Mouse (Mus musculus) midbrain, embryonic 15.5 days (tissue): ENCODE results near the gene Ubl4a. TPM values are rescaled to one million over a fixed set of nuclear protein-coding genes. Genes with fewer than 3 reads are reported as not detected.
"Not testable (repeated sequence)": the region's sequence is repeated elsewhere in the genome, so short reads cannot be mapped to it uniquely, and the experiment has no call there.

Source experiments
- ATAC-seq: fragments of 200-750 bp; cut with Nextera tagmentation; replicated peaks from 2 replicates; pipeline ENCODE4 v1.8.0; 2017; ENCODE audit warnings: moderate TSS enrichment
- H3K27ac ChIP-seq: fragments of 300-500 bp; sonication (generic); 2 replicates; pipeline ENCODE4 v1.5.1; 2015; ENCODE audit warnings: mild to moderate bottlenecking, inconsistent platforms
- H3K27me3 ChIP-seq: fragments of 300-500 bp; sonication (generic); replicated peaks from 2 replicates; pipeline ENCODE4 v1.6.1; 2015; ENCODE audit warnings: inconsistent platforms
- H3K36me3 ChIP-seq: fragments of 300-500 bp; sonication (generic); replicated peaks from 2 replicates; pipeline ENCODE4 v1.6.1; 2015; ENCODE audit warnings: inconsistent platforms
- H3K4me1 ChIP-seq: fragments of 300-500 bp; sonication (generic); 2 replicates; pipeline ENCODE4 v1.6.1; 2015; ENCODE audit warnings: inconsistent platforms
- H3K4me2 ChIP-seq: fragments of 300-500 bp; sonication (generic); 2 replicates; pipeline ENCODE4 v1.6.1; 2015; ENCODE audit warnings: inconsistent platforms, mild to moderate bottlenecking, moderate library complexity
- H3K4me3 ChIP-seq: fragments of 300-500 bp; sonication (generic); 2 replicates; pipeline ENCODE4 v1.5.1; 2015; ENCODE audit warnings: mild to moderate bottlenecking, inconsistent platforms
- H3K9ac ChIP-seq: fragments of 300-500 bp; sonication (generic); 2 replicates; pipeline ENCODE4 v1.6.1; 2015; ENCODE audit warnings: mild to moderate bottlenecking, inconsistent platforms
- H3K9me3 ChIP-seq: fragments of 300-500 bp; sonication (generic); 2 replicates; pipeline ENCODE4 v1.6.1; 2016; ENCODE audit warnings: inconsistent platforms
- WGBS: fragments of 180-500 bp; shearing (Covaris S2); methylation state at CpG from one replicate; pipeline ENCODE4 v1.1.7; 2015; ENCODE audit warnings: mixed read lengths; 5-methylcytosine and 5-hydroxymethylcytosine counted together
- polyA plus RNA-seq: library from polyadenylated mRNA; unstranded; fragments of >200 nt; fragmentation: Nextera tagmentation; extraction: Ambion mirVana; gene quantifications from 2 replicates; pipeline ENCODE4 v1.2.1, GENCODE M21; 2015

Ubl4a gene
- 67.1 and 71.1 TPM in 2 replicates for polyA plus RNA-seq

GRCm38 (mm10) chrX:74372888-74373549 lies at the start of gene Ubl4a, which contains the start of gene Slc10a3:
Gene Ubl4a (minus strand): TSS chrX:74373218.
Gene Slc10a3 (minus strand): TSS chrX:74373349.
- Histone ChIP-seq H3K36me3 (no peaks in the 10 kb centered on the region), H3K27me3 (no peaks in the 10 kb centered on the region), H3K9me3 (no peaks in the 10 kb centered on the region), H3K4me2 (peak within 1 kb of the TSS; percentile 71), H3K27ac (peak within 1 kb of the TSS; percentile 38; the same call in 1 of the 2 replicates), H3K9ac (peak within 1 kb of the TSS; percentile 41), H3K4me1 (peaks cover 5% of the 10 kb centered on the region; the same call in 1 of the 2 replicates), H3K4me3 (peak within 1 kb of the TSS; percentile 47)
- ATAC-seq, result peak; percentile 87
- WGBS, result 32% methylated on average over 32 of the region's 32 CpGs

DNA sequence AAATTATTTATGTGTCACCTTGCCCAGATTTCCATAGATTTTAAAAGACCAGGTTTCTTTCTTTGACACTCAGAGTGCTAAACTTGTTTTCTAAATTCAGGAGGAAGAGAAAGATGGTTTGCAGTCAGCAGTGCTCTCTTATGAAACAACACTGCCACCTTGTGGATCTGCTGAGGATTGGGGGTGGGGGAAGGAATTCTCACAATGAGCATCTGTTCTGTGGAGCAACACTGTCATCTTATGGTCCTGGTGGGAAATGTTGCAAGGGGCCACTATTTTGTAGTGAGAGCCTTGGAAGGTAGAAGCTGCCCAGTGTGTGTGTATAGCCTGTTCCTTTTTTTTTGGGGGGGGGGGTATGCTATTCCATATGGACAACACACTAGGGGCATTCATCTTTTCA lies 40.4 kb upstream of the Ubl4a start:
- H3K4me1 ChIP-seq, result no peaks in the 10 kb centered on the region
- H3K27ac ChIP-seq, result no peak overlapping the region
- no peaks in the 10 kb centered on the region for H3K36me3 ChIP-seq
- H3K4me3 ChIP-seq, result no peak overlapping the region
- no peaks in the 10 kb centered on the region for H3K9me3 ChIP-seq
- H3K9ac ChIP-seq, result no peak overlapping the region
- ATAC-seq, result peak; percentile 79
- no peaks in the 10 kb centered on the region for H3K27me3 ChIP-seq
- H3K4me2 ChIP-seq, result no peak overlapping the region

- H3K9ac ChIP-seq, result no peak overlapping the region
- no peak overlapping the region for H3K4me3 ChIP-seq
- no peak for ATAC-seq
- WGBS, result 31% methylated on average over 2 of the region's 2 CpGs
- H3K9me3 ChIP-seq, result no peaks in the 10 kb centered on the region
- no peaks in the 10 kb centered on the region for H3K36me3 ChIP-seq
- H3K4me1 ChIP-seq, result no peaks in the 10 kb centered on the region
- no peak overlapping the region for H3K27ac ChIP-seq
- H3K27me3 ChIP-seq, result no peaks in the 10 kb centered on the region
- no peak overlapping the region for H3K4me2 ChIP-seq
Observed at GRCm38 (mm10) chrX:74408340-74408739, 35.3 kb upstream of the Ubl4a start.

- H3K27me3 ChIP-seq, result no peaks in the 10 kb centered on the region
- no peak overlapping the region for H3K4me2 ChIP-seq
- no peak overlapping the region for H3K27ac ChIP-seq
- H3K4me3 ChIP-seq, result no peak overlapping the region
- WGBS, result 79% methylated on average over 3 of the region's 3 CpGs
- no peak overlapping the region for H3K9ac ChIP-seq
- no peaks in the 10 kb centered on the region for H3K36me3 ChIP-seq
- ATAC-seq, result no peak
- H3K4me1 ChIP-seq, result no peaks in the 10 kb centered on the region
- H3K9me3 ChIP-seq, result no peaks in the 10 kb centered on the region
Observed at GRCm38 (mm10) chrX:74400136-74400535, 27.1 kb upstream of the Ubl4a start.

- ATAC-seq, result peak; percentile 100
- peak within 1 kb of the TSS; percentile 47 for H3K4me3 ChIP-seq
- peak within 1 kb of the TSS; percentile 87 for H3K27ac ChIP-seq
- H3K9me3 ChIP-seq, result no peaks in the 10 kb centered on the region
- peak within 1 kb of the TSS; percentile 59 for H3K4me2 ChIP-seq
- H3K27me3 ChIP-seq, result no peaks in the 10 kb centered on the region
- no peaks in the 10 kb centered on the region for H3K36me3 ChIP-seq
- H3K4me1 ChIP-seq, result peaks cover 16% of the 10 kb centered on the region
- peak within 1 kb of the TSS; percentile 58 for H3K9ac ChIP-seq
- 23% methylated on average over 30 of the region's 30 CpGs for WGBS
Observed at GRCm38 (mm10) chrX:74392535-74393443, 19.8 kb upstream of the Ubl4a start, which contains the start of the genes Fam3a and Ikbkg. Gene Fam3a (minus strand): TSS chrX:74393272. Gene Ikbkg (plus strand): TSS chrX:74393290.

DNA sequence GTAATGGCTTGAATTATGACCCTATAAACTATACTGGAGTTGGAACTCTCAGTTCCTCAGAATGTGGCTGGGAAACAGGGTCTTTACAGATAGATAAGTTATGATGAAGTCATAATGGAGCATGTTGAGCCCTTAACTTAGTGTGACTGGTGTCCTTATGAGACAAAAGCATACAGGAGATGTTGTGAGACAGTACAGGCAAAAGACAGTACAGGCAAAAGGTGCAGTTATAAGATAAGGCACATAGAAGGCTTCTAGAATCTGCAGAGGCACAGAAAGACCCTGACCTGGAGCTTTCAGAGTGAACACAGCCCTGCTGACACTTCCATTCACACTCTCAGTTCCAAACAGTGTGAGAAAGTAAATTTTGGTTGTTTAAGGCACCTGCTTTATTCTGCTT lies 15.1 kb upstream of the Ubl4a start:
- Histone ChIP-seq H3K4me1 (peaks cover 11% of the 10 kb centered on the region), H3K9me3 (no peaks in the 10 kb centered on the region), H3K27ac (no peak overlapping the region)

DNA sequence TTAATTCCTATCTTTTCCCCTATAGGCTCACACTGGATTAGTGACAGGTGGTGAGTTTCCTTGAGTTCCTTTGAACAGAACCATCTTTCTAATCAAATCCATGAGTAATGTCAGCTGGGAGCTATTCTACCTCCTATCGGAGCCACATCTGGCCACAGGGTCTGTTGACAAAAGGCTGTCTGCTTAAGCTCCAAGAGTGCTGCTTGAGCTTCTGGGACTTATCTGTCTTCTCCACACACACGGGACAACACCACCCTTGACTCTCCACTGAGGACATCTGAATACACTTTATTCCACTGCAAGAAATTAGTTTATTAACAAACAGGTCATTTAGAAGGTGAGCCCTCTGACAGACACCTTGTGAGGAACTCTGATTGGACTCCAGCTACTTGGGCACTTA lies 11.4 kb upstream of the Ubl4a start:
- H3K27me3 ChIP-seq, result no peaks in the 10 kb centered on the region
- no peak overlapping the region for H3K27ac ChIP-seq
- H3K9me3 ChIP-seq, result no peaks in the 10 kb centered on the region
- H3K9ac ChIP-seq, result no peak overlapping the region
- no peak for ATAC-seq
- no peak overlapping the region for H3K4me2 ChIP-seq
- no peaks in the 10 kb centered on the region for H3K4me1 ChIP-seq
- no peak overlapping the region for H3K4me3 ChIP-seq
- 85% methylated on average over 2 of the region's 2 CpGs for WGBS
- no peaks in the 10 kb centered on the region for H3K36me3 ChIP-seq

More for the DNA sequence above, 15.1 kb upstream of the Ubl4a start:
- Histone ChIP-seq H3K4me3 (no peak overlapping the region), H3K4me2 (no peak overlapping the region), H3K9ac (no peak overlapping the region), H3K36me3 (no peaks in the 10 kb centered on the region), H3K27me3 (no peaks in the 10 kb centered on the region)
- ATAC-seq, result no peak

DNA sequence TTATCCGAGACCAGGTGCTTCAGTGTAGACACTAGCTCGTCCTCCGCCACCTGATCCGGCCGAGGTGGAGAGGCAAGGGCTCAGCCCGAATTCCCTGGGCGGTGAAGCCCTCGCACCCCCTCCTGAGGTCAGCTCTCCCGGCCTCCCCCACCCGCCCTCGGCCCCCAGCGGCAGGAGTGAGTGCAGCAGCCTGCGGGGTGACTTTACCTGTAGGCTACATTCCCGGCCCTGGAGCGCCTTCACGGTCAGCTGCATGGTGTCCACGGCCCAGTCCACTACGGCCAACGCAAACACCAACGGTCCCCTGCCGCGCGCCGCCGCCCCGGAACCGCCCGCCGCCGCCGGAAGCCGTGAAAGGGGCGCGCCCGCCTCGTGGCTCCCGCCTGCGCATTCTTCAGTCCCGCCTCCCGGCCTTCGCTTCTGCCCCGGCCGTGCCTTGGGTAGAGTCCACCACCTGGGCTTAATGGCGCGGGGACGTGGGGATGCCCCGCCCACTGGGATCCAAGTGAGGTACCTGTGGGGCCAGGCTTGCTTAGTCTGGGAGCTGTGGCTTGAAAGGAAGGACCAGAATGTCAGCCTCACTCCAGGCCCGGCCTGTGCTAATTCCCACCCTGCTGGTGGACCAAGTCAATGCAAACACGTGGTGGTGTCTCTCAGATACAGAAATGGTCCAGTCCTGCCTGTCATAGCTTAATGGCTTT lies 4.7 kb downstream of the Ubl4a start:
- 18% methylated on average over 49 of the region's 49 CpGs for WGBS
- Histone ChIP-seq H3K9ac (peak overlapping the region; percentile 71), H3K4me1 (peaks cover 11% of the 10 kb centered on the region), H3K4me3 (peak overlapping the region; percentile 57), H3K27ac (peak overlapping the region; percentile 82), H3K9me3 (no peaks in the 10 kb centered on the region), H3K4me2 (peak overlapping the region; percentile 65), H3K27me3 (no peaks in the 10 kb centered on the region), H3K36me3 (no peaks in the 10 kb centered on the region)
- peak; percentile 85 for ATAC-seq

GRCm38 (mm10) chrX:74367512-74367911 lies 5.5 kb downstream of the Ubl4a start:
- Histone ChIP-seq H3K36me3 (no peaks in the 10 kb centered on the region), H3K4me1 (peaks cover 11% of the 10 kb centered on the region), H3K27ac (no peak overlapping the region), H3K9me3 (no peaks in the 10 kb centered on the region), H3K9ac (peak overlapping the region; percentile 71), H3K4me2 (peak overlapping the region; percentile 65), H3K4me3 (peak overlapping the region; percentile 57), H3K27me3 (no peaks in the 10 kb centered on the region)
- 68% methylated on average over 10 of the region's 10 CpGs for WGBS
- ATAC-seq, result no peak

- Histone ChIP-seq H3K27ac (no peak overlapping the region), H3K27me3 (no peaks in the 10 kb centered on the region), H3K36me3 (no peaks in the 10 kb centered on the region), H3K4me1 (no peaks in the 10 kb centered on the region), H3K4me2 (no peak overlapping the region), H3K4me3 (no peak overlapping the region), H3K9ac (no peak overlapping the region), H3K9me3 (no peaks in the 10 kb centered on the region)
- 63% methylated on average over 11 of the region's 11 CpGs for WGBS
- ATAC-seq, result no peak
Observed at GRCm38 (mm10) chrX:74359171-74359570, 13.8 kb downstream of the Ubl4a start.

- not testable (repeated sequence) for H3K27ac ChIP-seq, H3K9me3 ChIP-seq, H3K4me2 ChIP-seq, H3K4me1 ChIP-seq, H3K9ac ChIP-seq, H3K36me3 ChIP-seq, H3K4me3 ChIP-seq, H3K27me3 ChIP-seq, ATAC-seq
- WGBS, result 89% methylated on average over 3 of the region's 3 CpGs
Observed at GRCm38 (mm10) chrX:74357069-74357468, 15.9 kb downstream of the Ubl4a start.

DNA sequence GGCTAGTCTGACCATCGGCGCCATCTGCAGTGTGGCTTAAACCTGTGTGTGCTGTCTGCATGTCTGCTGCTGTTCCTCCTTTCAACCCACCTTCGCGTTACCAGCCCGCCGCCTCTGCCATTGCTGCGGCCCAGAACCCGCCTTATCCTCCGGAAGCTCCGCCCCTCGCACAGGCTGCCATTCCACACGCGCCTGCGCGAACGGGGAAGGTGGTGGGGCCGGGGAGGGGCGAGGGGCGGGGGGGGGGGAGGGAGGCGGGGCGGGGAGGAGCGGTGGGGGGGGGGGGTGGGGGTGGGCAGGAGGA lies 19.6 kb downstream of the Ubl4a start, which contains the start of gene Lage3:
Lage3 (minus strand) TSS at position 152 of the 304 bp plus-strand sequence.
- Histone ChIP-seq H3K4me2 (peak within 1 kb of the TSS; percentile 59), H3K36me3 (no peaks in the 10 kb centered on the region), H3K4me1 (no peaks in the 10 kb centered on the region), H3K9me3 (no peaks in the 10 kb centered on the region), H3K27me3 (no peaks in the 10 kb centered on the region), H3K4me3 (peak within 1 kb of the TSS; percentile 43), H3K27ac (peak within 1 kb of the TSS; percentile 71), H3K9ac (peak within 1 kb of the TSS; percentile 45)
- 19% methylated on average over 12 of the region's 22 CpGs for WGBS
- peak; percentile 93 for ATAC-seq
